ENCODE assay signal across 13 mouse cellular contexts in genomic region chr6:92687317-92687716, GRCm38 (mm10).
"Had no signal": no experiment of that assay in that cellular context is flagged by ENCODE, and none has a peak within 500 bp of the region (broad histone marks: within the 10 kb centered on the region; RNA-seq: fewer than 3 reads in every experiment).

No protein-coding gene starts in this region.

- H3K27me3 ChIP-seq: limb, embryonic 13.5 days; neural tube, embryonic 13.5 days had no signal

- H3K36me3 ChIP-seq: limb, embryonic 13.5 days; midbrain, embryonic 10.5 days; neural tube, embryonic 13.5 days had no signal

- H3K9me3 ChIP-seq: limb, embryonic 13.5 days; midbrain, embryonic 10.5 days; neural tube, embryonic 13.5 days had no signal

- ATAC-seq: midbrain, embryonic 16.5 days had no signal

- H3K9ac ChIP-seq: limb, embryonic 13.5 days; liver, embryonic 14.5 days; neural tube, embryonic 13.5 days had no signal

- H3K27ac ChIP-seq: layer of hippocampus, adult 2 months; limb, embryonic 13.5 days; liver, embryonic 14.5 days; midbrain, embryonic 10.5 days; neural tube, embryonic 13.5 days had no signal

- H3K4me1 ChIP-seq: midbrain, embryonic 10.5 days; neural tube, embryonic 13.5 days had no signal

- H3K4me2 ChIP-seq: limb, embryonic 13.5 days; neural tube, embryonic 13.5 days had no signal

- DNase-seq: kidney, adult 9 months; left cerebral cortex, postnatal 4 days; lung, adult 18-20 months; lung, postnatal 36 days; right cerebral cortex, adult 18-20 months; right cerebral cortex, postnatal 25 days; thymus, postnatal 36 days had no signal

- H3K4me3 ChIP-seq: layer of hippocampus, adult 2 months; limb, embryonic 13.5 days; midbrain, embryonic 10.5 days; neural tube, embryonic 13.5 days had no signal
